Mouse (Mus musculus) kidney, adult 8-10 months (tissue): ENCODE results near the gene Olfr1532-ps1.
"Not testable (repeated sequence)": the region's sequence is repeated elsewhere in the genome, so short reads cannot be mapped to it uniquely, and the experiment has no call there.

ENCODE experiments used
- DNase-seq, 2 experiments: peaks; one replicate each; pipeline ENCODE4 v3.0.0; 2022

Gene Olfr1532-ps1

DNA sequence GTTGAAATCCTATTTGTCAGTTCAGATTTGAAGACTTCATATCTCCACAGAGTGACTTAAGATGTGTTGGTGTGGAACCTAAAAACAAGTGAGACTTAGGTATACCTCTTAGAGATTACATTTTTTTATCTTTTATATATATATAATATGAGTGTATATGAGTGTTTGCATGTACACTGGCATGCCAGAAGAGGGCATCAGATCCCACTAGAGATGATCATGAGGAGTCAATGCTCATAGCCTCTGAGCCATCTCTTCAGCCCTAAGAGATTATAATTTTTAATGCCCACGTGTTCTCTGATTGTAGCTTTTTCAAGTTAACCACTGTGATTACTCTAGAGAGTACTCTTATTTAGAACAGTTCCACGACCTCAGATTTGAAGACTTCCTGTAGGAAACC lies at the start of gene Olfr1532-ps1:
Olfr1532-ps1 (plus strand) TSS at position 326 of the 400 bp plus-strand sequence.
- DNase-seq: no peak

DNA sequence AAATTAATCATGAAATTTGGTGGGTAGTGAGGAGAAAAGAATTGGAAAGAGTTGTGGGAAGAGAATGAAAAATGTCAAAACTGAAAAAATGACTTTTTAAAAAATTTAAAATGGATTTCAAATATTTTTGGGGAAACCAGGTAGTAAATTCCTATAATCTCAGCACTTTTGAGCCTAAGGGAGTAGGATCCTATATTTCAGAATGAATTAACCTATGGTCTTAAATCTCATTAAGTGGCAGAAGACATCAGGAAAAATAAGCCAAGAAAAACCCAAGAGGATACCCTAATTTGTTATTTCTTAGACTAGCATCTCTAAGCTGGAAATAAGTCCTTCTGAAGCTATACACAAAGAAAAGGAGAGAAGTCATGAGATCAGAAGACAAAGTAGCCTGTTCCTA lies 44.9 kb upstream of the Olfr1532-ps1 start, which contains the start of gene Olfr704:
Olfr704 (plus strand) TSS at position 301 of the 400 bp plus-strand sequence.
- no peak for DNase-seq

DNA sequence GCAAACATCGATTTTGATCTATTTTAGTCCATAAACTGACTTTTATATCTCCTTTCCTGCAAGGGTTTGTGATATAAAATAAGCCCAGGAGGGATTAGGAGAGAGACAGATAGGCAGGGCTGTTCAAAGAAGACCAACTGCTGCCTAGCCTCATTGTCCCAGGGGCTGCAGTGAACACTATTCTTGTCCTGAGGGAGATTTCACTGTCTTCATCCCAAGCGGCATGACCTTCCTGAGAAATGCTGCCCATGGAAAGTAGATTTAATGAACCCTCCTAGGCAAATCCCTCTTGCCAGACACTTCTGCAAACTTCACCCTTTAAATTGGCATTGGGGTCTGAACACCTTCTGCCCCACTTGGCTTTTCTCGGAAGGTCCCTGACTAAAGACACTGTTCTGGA lies 31.0 kb upstream of the Olfr1532-ps1 start, which contains the start of gene Olfr705:
Olfr705 (minus strand) TSS at position 101 of the 400 bp plus-strand sequence.
- DNase-seq: no peak

DNA sequence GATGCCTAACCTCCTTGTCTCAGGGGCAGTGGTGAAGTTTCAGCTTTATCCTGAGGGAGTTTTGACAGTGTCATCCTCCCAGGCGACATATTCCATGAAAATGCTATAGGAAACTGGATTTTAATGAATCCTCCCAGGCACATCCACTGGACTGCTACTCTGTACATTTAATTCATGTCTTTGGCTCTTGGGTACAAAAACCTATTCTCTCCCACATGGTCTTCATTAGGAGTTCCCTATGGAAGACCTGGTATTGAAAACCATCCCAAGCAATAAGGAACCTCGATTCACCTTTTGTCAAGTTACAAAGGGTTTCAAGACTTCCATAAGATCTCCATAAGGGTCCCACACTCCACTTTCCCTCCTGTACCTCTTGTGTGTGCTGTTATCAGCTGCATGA lies 19.7 kb upstream of the Olfr1532-ps1 start, which contains the start of gene Olfr706:
Olfr706 (minus strand) TSS at position 101 of the 400 bp plus-strand sequence.
- DNase-seq: no peak

DNA sequence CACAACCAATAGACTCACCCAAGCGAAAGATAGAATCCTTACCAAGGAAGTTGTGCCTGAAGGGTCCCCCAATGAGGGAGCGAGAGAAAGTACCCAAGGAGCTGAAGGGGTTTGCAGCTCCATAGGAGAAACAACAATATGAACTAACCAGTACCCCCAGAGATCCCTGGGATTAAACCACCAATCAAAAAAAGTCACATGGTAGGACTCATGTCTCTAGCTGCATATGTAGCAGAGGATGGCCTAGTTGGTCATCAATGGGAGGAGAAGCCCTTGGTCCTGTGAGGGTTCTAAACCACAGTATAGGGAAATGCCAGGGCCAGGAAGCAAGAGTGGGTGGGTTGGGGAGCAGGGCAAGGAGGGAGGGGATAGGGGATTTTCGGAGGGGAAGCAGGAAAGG lies 6.7 kb upstream of the Olfr1532-ps1 start, which contains the start of gene Olfr707:
Olfr707 (minus strand) TSS at position 101 of the 400 bp plus-strand sequence.
- not testable (repeated sequence) for DNase-seq

DNA sequence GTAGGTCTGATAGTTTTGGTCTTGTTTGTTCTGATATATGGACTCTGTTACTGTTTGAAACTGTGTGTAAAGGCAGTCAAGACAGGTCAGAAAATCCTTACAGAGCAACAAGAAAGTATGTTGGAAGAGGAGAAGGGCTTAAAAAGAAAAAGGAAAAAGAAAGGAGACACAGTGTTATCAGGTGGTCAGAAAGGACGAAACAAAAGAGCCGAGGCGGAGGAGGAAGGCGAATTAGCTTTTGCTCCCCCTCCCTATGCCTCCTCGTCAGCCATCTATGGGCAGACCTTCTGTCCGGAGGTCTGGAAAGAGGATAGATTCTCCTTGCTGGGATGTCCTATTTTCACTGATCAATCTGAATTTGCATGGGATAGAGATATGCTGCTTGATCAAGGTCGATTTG lies 13.2 kb downstream of the Olfr1532-ps1 start:
- not testable (repeated sequence) for DNase-seq

DNA sequence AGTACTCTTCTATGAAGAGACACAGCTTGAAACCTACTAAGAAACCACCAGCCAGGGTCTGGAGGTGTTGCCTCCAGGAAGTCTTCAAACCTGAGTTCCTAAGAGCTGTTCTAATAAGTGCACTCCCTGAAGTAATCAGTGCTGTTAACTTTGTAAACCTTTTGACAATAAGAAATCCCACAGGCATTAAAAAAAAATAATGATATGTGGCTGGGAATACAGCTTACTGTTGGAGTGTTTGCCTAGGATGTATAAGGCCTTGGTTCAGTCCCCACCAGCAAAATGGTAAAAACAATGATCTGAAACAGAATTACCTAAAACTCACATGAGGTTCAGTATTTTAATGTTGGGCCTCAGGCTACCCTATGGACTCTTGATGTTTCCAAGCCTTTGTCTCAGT lies 24.3 kb downstream of the Olfr1532-ps1 start, which contains the start of gene Olfr709-ps1:
Olfr709-ps1 (minus strand) TSS at position 101 of the 400 bp plus-strand sequence.
- DNase-seq: no peak

DNA sequence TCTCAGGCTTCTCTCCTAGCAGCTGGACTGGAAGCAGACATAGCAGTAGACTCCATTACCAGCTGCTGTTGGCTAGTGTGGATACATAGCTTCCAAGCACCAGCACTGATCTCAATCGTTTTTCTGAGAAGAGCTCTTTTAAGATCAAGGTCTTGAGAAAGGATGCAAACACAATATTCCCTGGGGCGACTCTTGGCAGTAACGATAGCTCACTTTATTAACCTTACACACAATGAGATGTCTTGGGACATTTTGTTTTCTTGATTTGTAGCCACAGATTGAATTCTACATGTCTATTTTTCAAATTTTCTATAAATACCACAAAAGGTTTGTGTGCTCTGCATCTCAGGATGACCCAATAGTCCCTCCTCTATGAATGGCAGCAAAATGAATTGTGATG lies 40.4 kb downstream of the Olfr1532-ps1 start, which contains the start of gene Olfr710:
Olfr710 (minus strand) TSS at position 101 of the 400 bp plus-strand sequence.
- DNase-seq: no peak

DNA sequence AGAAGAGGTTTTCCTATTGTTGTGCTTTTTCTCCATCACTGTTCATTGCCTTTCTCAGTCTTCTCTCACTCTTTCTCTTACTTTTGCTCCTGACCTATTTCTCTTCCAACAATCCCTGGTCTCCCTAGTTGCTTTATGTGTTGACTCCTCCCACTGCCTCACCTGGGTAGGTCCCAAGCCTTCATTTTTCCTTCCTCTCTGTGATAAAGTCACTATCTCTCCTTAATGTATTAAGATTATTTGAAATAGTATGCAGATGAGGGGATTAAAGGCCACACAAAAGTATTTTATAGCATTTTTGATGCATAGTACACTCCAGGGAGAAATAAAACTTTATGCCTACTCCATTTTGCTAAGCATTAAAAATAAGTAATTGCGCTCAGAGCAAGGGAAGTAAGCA lies 56.0 kb downstream of the Olfr1532-ps1 start, which contains the start of gene Olfr6:
Olfr6 (minus strand) TSS at position 101 of the 400 bp plus-strand sequence.
- no peak for DNase-seq
